In genomic region chr6:42547461-42547860, GRCm38 (mm10) we compare ENCODE assay signal across 27 mouse cellular contexts. TPM values are rescaled to one million over a fixed set of nuclear protein-coding genes. Genes with fewer than 3 reads are reported as not detected.
DNase-seq lines count a peak whose midpoint lies in the region; ATAC-seq and TF ChIP-seq lines count a peak whose summit lies in the region.
"Had no signal": no experiment of that assay in that cellular context is flagged by ENCODE, and none has a peak within 500 bp of the region (broad histone marks: within the 10 kb centered on the region; RNA-seq: fewer than 3 reads in every experiment).

Gene Olfr455, minus strand, starts transcription at chr6:42547587.

- no peaks in the 10 kb centered on the region for H3K36me3 ChIP-seq in kidney, adult 2 months (ENCODE audit: control insufficient read depth, insufficient read depth, low read length)

- no peak for TF ChIP-seq POLR2A in kidney, adult 2 months (IDR thresholded peaks at IDR 0.05; ENCODE audit: low read depth, low read length)

- ATAC-seq in CD4-positive, CD25-positive, alpha-beta regulatory T cell, adult 4 months: no peak
- ATAC-seq: activated CD4-positive, CD25-positive, alpha-beta regulatory T cell, adult 4 months; hindbrain, embryonic 16.5 days had no signal

- no peak within 1 kb of the TSS for H3K27ac ChIP-seq in kidney, adult 2 months (ENCODE audit: insufficient read depth, low read depth, low read length)

- no peak for TF ChIP-seq CTCF in kidney, adult 2 months (conservative IDR thresholded peaks at IDR 0.05; ENCODE audit: insufficient read depth, insufficient read length, low read depth, low read length)

- H3K27me3 ChIP-seq in kidney, adult 2 months (replicated peaks; ENCODE audit: control insufficient read depth, insufficient read depth, low read length): no peaks in the 10 kb centered on the region

- no peak within 1 kb of the TSS for H3K4me3 ChIP-seq in kidney, adult 2 months (ENCODE audit: insufficient read depth, low read depth, low read length)

- peak; percentile 68 to 85 for DNase-seq in adrenal gland, adult (ENCODE audit: inconsistent age in 2 of 2, low spot score in 1 of 2)
- DNase-seq in adrenal gland, postnatal 4 days (ENCODE audit: low spot score in 2 of 2): no peak
- peak; percentile 13 for DNase-seq in kidney, adult 2 months
- DNase-seq in kidney, adult 8-10 months: no peak
- DNase-seq in adrenal gland, adult 8-10 months: peak; percentile 49
- DNase-seq in lung, postnatal 10 days: peak; percentile 51
- DNase-seq in left cerebral cortex, adult 11 months (ENCODE audit: low spot score): no peak
- DNase-seq: cerebellum, adult 11 months; cerebellum, postnatal 25 days; embryo, embryonic 11 days; gastrocnemius, postnatal 14 days; kidney, adult 18-20 months; retina, postnatal 1 day; right cerebral cortex, postnatal 4 days had no signal

- WGBS in kidney, adult 2 months: 78% methylated on average over 4 of the region's 4 CpGs

- H3K4me1 ChIP-seq in kidney, adult 2 months (ENCODE audit: control insufficient read depth, insufficient read depth, low read length): no peaks in the 10 kb centered on the region

RNA-seq across cellular contexts. Expression of gene Olfr455, which starts in this region (rescaled TPM):
- under 1 TPM in 1 of 2 experiments, not detected in 1; 0.23 TPM for total RNA-seq in adrenal gland, postnatal 4 days (2021)
- not detected in 2 replicates for polyA plus RNA-seq in kidney, adult 2 months (2012; rRNA removed)
- not detected for total RNA-seq in adrenal gland, adult 8-10 months (2022)
- polyA plus RNA-seq in CD4-positive, CD25-positive, alpha-beta regulatory T cell, adult 4 months (2017; shearing (Covaris generic)): not detected
- total RNA-seq: ES-E14; gastrocnemius, postnatal 14 days; hematopoietic stem cell, adult 5-6 weeks; layer of hippocampus, postnatal 10 days; megakaryocyte-erythroid progenitor cell, adult 5-6 weeks; monocyte, adult 5-6 weeks had no signal
- polyA plus RNA-seq: forebrain, embryonic 11.5 days; heart, embryonic 16.5 days; hindbrain, embryonic 16.5 days; limb, embryonic 11.5 days; liver, embryonic 11.5 days; neural tube, embryonic 11.5 days had no signal

Comparison
In these comparisons a context has a peak if more than half of its experiments do, and no peak if none do; other contexts are left out.
1. DNase-seq: peak in adrenal gland, adult (2 of 2) and lung, postnatal 10 days (single experiment); none in adrenal gland, postnatal 4 days (0 of 2), kidney, adult 8-10 months (0 of 2) and left cerebral cortex, adult 11 months (single experiment).
2. Peak in DNase-seq in kidney, adult 2 months; RNA of the gene not detected or under 1 TPM.
3. Peak in DNase-seq in adrenal gland, adult 8-10 months; RNA of the gene not detected or under 1 TPM.